Mouse (Mus musculus) limb, embryonic 14.5 days (tissue): Measurements from ENCODE around the gene Galk2. TPM values are rescaled to one million over a fixed set of nuclear protein-coding genes. Genes with fewer than 3 reads are reported as not detected.

Source experiments
- ATAC-seq: fragments of 200-750 bp; cut with Nextera tagmentation; 2 replicates; pipeline ENCODE4 v1.8.0; 2017; ENCODE audit warnings: low read depth, moderate number of reproducible peaks, moderate TSS enrichment; ENCODE audit not compliant: low FRiP score
- DNase-seq: peaks from one replicate; pipeline ENCODE4 v3.0.0-alpha.2; 2015; ENCODE audit warnings: low spot score
- H3K27ac ChIP-seq: fragments of 300-500 bp; sonication (generic); replicated peaks from 2 replicates; pipeline ENCODE4 v1.5.1; 2014; ENCODE audit warnings: low read depth, mild to moderate bottlenecking, low read length, moderate library complexity, mixed read lengths
- H3K27me3 ChIP-seq: fragments of 300-500 bp; sonication (generic); 2 replicates; pipeline ENCODE4 v1.6.1; 2014; ENCODE audit warnings: low read length, mixed read lengths; ENCODE audit not compliant: control insufficient read depth, insufficient read depth
- H3K36me3 ChIP-seq: fragments of 300-500 bp; sonication (generic); 2 replicates; pipeline ENCODE4 v1.6.1; 2014; ENCODE audit warnings: mild to moderate bottlenecking, low read length, moderate library complexity, mixed read lengths; ENCODE audit not compliant: control insufficient read depth, insufficient read depth
- H3K4me1 ChIP-seq: fragments of 300-500 bp; sonication (generic); 2 replicates; pipeline ENCODE4 v1.6.1; 2014; ENCODE audit warnings: antibody characterized with exemption, low read length, mixed read lengths; ENCODE audit not compliant: control insufficient read depth, insufficient read depth
- H3K4me2 ChIP-seq: fragments of 300-500 bp; sonication (generic); replicated peaks from 2 replicates; pipeline ENCODE4 v1.6.1; 2014; ENCODE audit warnings: low read depth, mild to moderate bottlenecking, low read length, moderate library complexity; ENCODE audit not compliant: severe bottlenecking
- H3K4me3 ChIP-seq: fragments of 300-500 bp; sonication (generic); replicated peaks from 2 replicates; pipeline ENCODE4 v1.5.1; 2014; ENCODE audit warnings: low read length
- H3K9ac ChIP-seq: fragments of 300-500 bp; sonication (generic); 2 replicates; pipeline ENCODE4 v1.6.1; 2014; ENCODE audit warnings: mild to moderate bottlenecking, low read depth, low read length, moderate library complexity; ENCODE audit not compliant: severe bottlenecking
- H3K9me3 ChIP-seq: fragments of 300-500 bp; sonication (generic); 2 replicates; pipeline ENCODE4 v1.6.1; 2016; ENCODE audit warnings: low read length; ENCODE audit not compliant: control insufficient read depth
- POLR2A ChIP-seq: fragments of 200-500 bp; IDR thresholded peaks from 2 replicates; pipeline ENCODE4 v1.8.0; 2012; ENCODE audit warnings: inconsistent platforms, mild to moderate bottlenecking, moderate library complexity, borderline replicate concordance; ENCODE audit not compliant: insufficient read depth, insufficient read length; ENCODE audit errors: extremely low read depth
- WGBS: fragments of 180-500 bp; shearing (Covaris S2); extraction: QIAGEN DNeasy Blood & Tissue Kit; methylation state at CpG from one replicate; pipeline ENCODE4 v1.1.7; 2014; 5-methylcytosine and 5-hydroxymethylcytosine counted together
- polyA plus RNA-seq, 2 experiments: library from polyadenylated mRNA; depleted of rRNA in 1 of 2; stranded (reverse) in 1 of 2; unstranded in 1 of 2; fragments of >200 nt; fragmentation: Nextera tagmentation in 1 of 2; extraction: Ambion mirVana in 1 of 2; gene quantifications; 2 replicates each; pipeline versions ENCODE4 v1.2.1 to v1.2.3; 2012 to 2014

Galk2 gene
- polyA plus RNA-seq, 2 experiments = 30.5 to 43.4 TPM

- WGBS = 87% methylated on average over 2 of the region's 2 CpGs
- TF ChIP-seq POLR2A = no peak
- Histone ChIP-seq H3K4me2 (no peak overlapping the region), H3K9ac (no peak overlapping the region), H3K27ac (no peak overlapping the region), H3K4me1 (no peaks in the 10 kb centered on the region), H3K27me3 (no peaks in the 10 kb centered on the region), H3K4me3 (no peak overlapping the region), H3K9me3 (no peaks in the 10 kb centered on the region), H3K36me3 (no peaks in the 10 kb centered on the region)
- no peak for DNase-seq
- no peak for ATAC-seq
Observed at GRCm38 (mm10) chr2:126006742-126007141, 147.8 kb downstream of the Galk2 start.

GRCm38 (mm10) chr2:126014989-126015710 lies 156.2 kb downstream of the Galk2 start:
- no peak overlapping the region for H3K27ac ChIP-seq

GRCm38 (mm10) chr2:126015763-126016473 lies 157.0 kb downstream of the Galk2 start:
- DNase-seq = no peak
- WGBS = 18% methylated on average over 3 of the region's 3 CpGs
- Histone ChIP-seq H3K4me3 (no peak overlapping the region), H3K36me3 (no peaks in the 10 kb centered on the region), H3K27me3 (no peaks in the 10 kb centered on the region), H3K4me2 (no peak overlapping the region), H3K9me3 (no peaks in the 10 kb centered on the region), H3K4me1 (no peaks in the 10 kb centered on the region), H3K9ac (no peak overlapping the region), H3K27ac (no peak overlapping the region)
- TF ChIP-seq POLR2A = no peak
- no peak for ATAC-seq

More at GRCm38 (mm10) chr2:126014989-126015710, 156.2 kb downstream of the Galk2 start:
- Histone ChIP-seq H3K4me2 (no peak overlapping the region), H3K4me3 (no peak overlapping the region), H3K27me3 (no peaks in the 10 kb centered on the region), H3K36me3 (no peaks in the 10 kb centered on the region), H3K9me3 (no peaks in the 10 kb centered on the region), H3K4me1 (no peaks in the 10 kb centered on the region), H3K9ac (no peak overlapping the region)
- no peak for ATAC-seq
- TF ChIP-seq POLR2A = no peak
- DNase-seq = no peak
- 47% methylated on average over 12 of the region's 12 CpGs for WGBS

GRCm38 (mm10) chr2:126031186-126031900 lies 172.4 kb downstream of the Galk2 start:
- Histone ChIP-seq H3K27me3 (no peaks in the 10 kb centered on the region), H3K36me3 (no peaks in the 10 kb centered on the region), H3K4me3 (no peak overlapping the region), H3K9me3 (no peaks in the 10 kb centered on the region), H3K4me2 (no peak overlapping the region), H3K27ac (no peak overlapping the region), H3K4me1 (0 out of 2 replicates have a peak, but pooled peaks cover 3% of the 10 kb centered on the region), H3K9ac (no peak overlapping the region)
- no peak for TF ChIP-seq POLR2A
- WGBS = 53% methylated on average over 8 of the region's 8 CpGs
- DNase-seq = no peak
- no peak for ATAC-seq
